Mouse (Mus musculus) CH12.LX (cell line): Measurements from ENCODE around the gene Recql5. TPM values are rescaled to one million over a fixed set of nuclear protein-coding genes. Genes with fewer than 3 reads are reported as not detected.

Experiments
- DNase-seq: peaks from one replicate; pipeline ENCODE4 v3.0.0-alpha.2; 2013; ENCODE audit errors: extremely low read depth
- H3K27ac ChIP-seq: 2 replicates; pipeline ENCODE4 v1.5.1; 2012; ENCODE audit warnings: low read depth, mild to moderate bottlenecking, control low read depth, moderate library complexity; ENCODE audit not compliant: insufficient read depth
- H3K27me3 ChIP-seq: replicated peaks from 2 replicates; pipeline ENCODE3; 2012; ENCODE audit warnings: inconsistent platforms
- H3K36me3 ChIP-seq, 2 experiments: replicated peaks in 1 of 2; 2 replicates each; pipeline versions ENCODE3 to v1.6.1; 2012; ENCODE audit warnings: inconsistent platforms in 1 of 2, low read length in 1 of 2, mild to moderate bottlenecking in 1 of 2, mixed read lengths in 1 of 2, moderate library complexity in 1 of 2; ENCODE audit not compliant: control insufficient read depth in 1 of 2, insufficient read depth in 1 of 2
- H3K4me1 ChIP-seq, 2 experiments: 2 replicates each; pipeline ENCODE4 v1.6.1; 2012; ENCODE audit warnings: inconsistent platforms in 1 of 2, moderate library complexity in 1 of 2; ENCODE audit not compliant: insufficient read depth in 2 of 2, control insufficient read depth in 1 of 2
- H3K4me2 ChIP-seq: 2 replicates; pipeline ENCODE4 v1.6.1; 2012; ENCODE audit warnings: low read depth, mild to moderate bottlenecking, control low read depth; ENCODE audit not compliant: poor library complexity, insufficient read depth, severe bottlenecking
- H3K4me3 ChIP-seq, 3 experiments: fragments of 150-350 bp in 1 of 3; sonication (generic) in 1 of 3; replicated peaks in 1 of 3; 2 replicates each; pipeline versions ENCODE3 to v1.5.1; 2011 to 2012; ENCODE audit warnings: low read depth in 2 of 3, low read length in 2 of 3, mild to moderate bottlenecking in 2 of 3, moderate library complexity in 2 of 3, control low read depth in 1 of 3, improper control_type of control experiment in 1 of 3, inconsistent platforms in 1 of 3, mixed read lengths in 1 of 3; ENCODE audit not compliant: poor library complexity in 1 of 3
- H3K79me2 ChIP-seq: replicated peaks from 2 replicates; pipeline ENCODE4 v1.6.1; 2012; ENCODE audit warnings: mild to moderate bottlenecking, moderate library complexity; ENCODE audit not compliant: control insufficient read depth, poor library complexity, insufficient read depth, severe bottlenecking; ENCODE audit errors: extremely low read depth
- H3K9ac ChIP-seq: 2 replicates; pipeline ENCODE4 v1.6.1; 2012; ENCODE audit warnings: low read depth, mild to moderate bottlenecking, control low read depth, moderate library complexity; ENCODE audit not compliant: insufficient read depth
- H3K9me3 ChIP-seq: replicated peaks from 2 replicates; pipeline ENCODE3; 2012; ENCODE audit warnings: low read length, inconsistent platforms, mixed read lengths
- BHLHE40 ChIP-seq: IDR thresholded peaks from 2 replicates; pipeline ENCODE4 v1.6.1; 2011; ENCODE audit warnings: mild to moderate bottlenecking, low read depth, low read length, improper control_type of control experiment
- E2F4 ChIP-seq: IDR thresholded peaks from 2 replicates; pipeline ENCODE4 v1.6.1; 2011; ENCODE audit warnings: low read depth, low read length, improper control_type of control experiment; ENCODE audit not compliant: insufficient replicate concordance
- ETS1 ChIP-seq: conservative IDR thresholded peaks from 2 replicates; pipeline ENCODE4 v1.6.1; 2012; ENCODE audit warnings: low read depth, mild to moderate bottlenecking, inconsistent platforms, low read length, improper control_type of control experiment, moderate library complexity
- GABPA ChIP-seq: IDR thresholded peaks from 2 replicates; pipeline ENCODE4 v1.6.1; 2012; ENCODE audit warnings: low read depth, low read length, improper control_type of control experiment, inconsistent platforms; ENCODE audit not compliant: insufficient replicate concordance
- JUN ChIP-seq: IDR thresholded peaks from 2 replicates; pipeline ENCODE4 v1.6.1; 2011; ENCODE audit warnings: low read depth, mild to moderate bottlenecking, low read length, improper control_type of control experiment, moderate library complexity; ENCODE audit not compliant: insufficient read depth
- KAT2A ChIP-seq: IDR thresholded peaks from 2 replicates; pipeline ENCODE4 v1.6.1; 2012; ENCODE audit warnings: low read length, improper control_type of control experiment, inconsistent platforms; ENCODE audit not compliant: insufficient replicate concordance
- MEF2A ChIP-seq: IDR thresholded peaks from 2 replicates; pipeline ENCODE4 v1.6.1; 2014; ENCODE audit warnings: low read depth, mild to moderate bottlenecking, inconsistent platforms, low read length, improper control_type of control experiment, borderline replicate concordance
- NRF1 ChIP-seq: IDR thresholded peaks from 2 replicates; pipeline ENCODE4 v1.6.1; 2014; ENCODE audit warnings: low read depth, mild to moderate bottlenecking, inconsistent platforms, low read length, improper control_type of control experiment, moderate library complexity
- PAX5 ChIP-seq: IDR thresholded peaks from 2 replicates; pipeline ENCODE4 v1.6.1; 2012; ENCODE audit warnings: low read length, inconsistent platforms, mixed read lengths
- POLR2A ChIP-seq: IDR thresholded peaks from 2 replicates; pipeline ENCODE4 v1.6.1; 2011; ENCODE audit warnings: low read depth, mild to moderate bottlenecking, improper control_type of control experiment, low read length
- POLR2AphosphoS2 ChIP-seq: IDR thresholded peaks from 2 replicates; pipeline ENCODE4 v1.6.1; 2011; ENCODE audit warnings: low read depth, low read length, improper control_type of control experiment
- SIN3A ChIP-seq: IDR thresholded peaks from 2 replicates; pipeline ENCODE4 v1.6.1; 2012; ENCODE audit warnings: low read length, improper control_type of control experiment, inconsistent platforms
- TBP ChIP-seq: conservative IDR thresholded peaks from 2 replicates; pipeline ENCODE4 v1.6.1; 2011; ENCODE audit warnings: low read depth, low read length, improper control_type of control experiment
- USF1 ChIP-seq: IDR thresholded peaks from 2 replicates; pipeline ENCODE4 v1.6.1; 2014; ENCODE audit warnings: low read depth, mild to moderate bottlenecking, inconsistent platforms, low read length, improper control_type of control experiment
- USF2 ChIP-seq: conservative IDR thresholded peaks from 2 replicates; pipeline ENCODE4 v1.6.1; 2011; ENCODE audit warnings: low read depth, low read length, improper control_type of control experiment
- ZC3H11A ChIP-seq: IDR thresholded peaks from 2 replicates; pipeline ENCODE4 v1.6.1; 2012; ENCODE audit warnings: low read depth, mild to moderate bottlenecking, inconsistent platforms, low read length, improper control_type of control experiment
- ZKSCAN1 ChIP-seq: IDR thresholded peaks from 2 replicates; pipeline ENCODE4 v1.6.1; 2012; ENCODE audit warnings: low read depth, inconsistent platforms, low read length, improper control_type of control experiment, borderline replicate concordance
- ZMIZ1 ChIP-seq: IDR thresholded peaks from 2 replicates; pipeline ENCODE4 v1.6.1; 2012; ENCODE audit warnings: low read depth, mild to moderate bottlenecking, inconsistent platforms, low read length, improper control_type of control experiment
- dilution Hi-C: fragments of 300-500 bp; cut with MboI; formaldehyde crosslinking; loops from 2 replicates; pipeline ENCODE4 v1.14.3; 2020; ENCODE audit warnings: low sequenced_read_pairs; ENCODE audit not compliant: extremely low pct_unique_long_range_greater_than_20kb, extremely low pct_ligation_motif_present
- in situ Hi-C: fragments of 300-500 bp; cut with MboI; formaldehyde crosslinking; loops from 3 replicates; pipeline ENCODE4 v1.14.3; 2019; ENCODE audit warnings: low sequenced_read_pairs, low pct_ligation_motif_present, low pct_unique_long_range_greater_than_20kb, mixed read lengths
- polyA plus RNA-seq: library from polyadenylated mRNA; unstranded; fragments of >175 nt; gene quantifications from 2 replicates; pipeline ENCODE4 v1.2.1, GENCODE M21; 2012; ENCODE audit warnings: low read depth; ENCODE audit not compliant: insufficient read length
- total RNA-seq, 2 experiments: library from RNA; depleted of rRNA; stranded (reverse); fragments of 300-350 nt in 1 of 2; fragments of >200 nt in 1 of 2; gene quantifications; 2 replicates each; pipeline ENCODE4 v1.2.3; 2012 to 2014

The Recql5 gene
- total and polyA plus RNA-seq, 3 experiments: 21.8 to 43.3 (median 31.0) TPM

DNA sequence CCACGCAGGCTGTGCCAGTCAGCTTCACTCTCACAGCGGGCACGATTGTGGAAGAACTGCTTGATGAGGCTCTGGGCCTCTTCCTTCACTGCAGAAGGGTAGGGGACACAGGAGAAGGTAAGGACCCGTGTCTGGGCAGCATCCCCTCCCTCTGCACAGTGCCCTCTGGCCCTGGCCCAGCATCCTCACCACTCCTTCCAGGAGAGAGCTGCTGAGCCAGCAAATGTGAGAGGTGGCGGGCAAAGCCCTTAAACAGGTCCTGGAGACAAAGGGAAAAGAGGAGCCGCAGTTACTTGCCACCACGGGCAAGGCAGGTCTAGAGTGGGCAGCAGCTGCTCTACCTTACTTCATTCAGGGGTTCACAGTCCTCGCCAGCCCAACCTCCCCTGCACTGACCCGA, 40.2 kb downstream of the Recql5 start:
- Histone ChIP-seq H3K9me3 (no peaks in the 10 kb centered on the region), H3K4me3 (no peak overlapping the region), H3K27ac (no peak overlapping the region), H3K27me3 (no peaks in the 10 kb centered on the region), H3K79me2 (no peaks in the 10 kb centered on the region), H3K36me3 (peaks cover 59 to 88% of the 10 kb centered on the region in 2 experiments), H3K4me2 (no peak overlapping the region), H3K4me1 (peaks cover 0 to 9% of the 10 kb centered on the region in 2 experiments; a peak in 3 of 4 replicates), H3K9ac (no peak overlapping the region)
- in situ Hi-C loops (no loop called here), dilution Hi-C loops (no loop called here)
- no peak for DNase-seq
- TF ChIP-seq PAX5: no peak
- TF ChIP-seq ZMIZ1: no peak
- no peak for TF ChIP-seq JUN
- TF ChIP-seq SIN3A: no peak
- TF ChIP-seq BHLHE40: no peak
- no peak for TF ChIP-seq USF2
- TF ChIP-seq KAT2A: no peak

DNA sequence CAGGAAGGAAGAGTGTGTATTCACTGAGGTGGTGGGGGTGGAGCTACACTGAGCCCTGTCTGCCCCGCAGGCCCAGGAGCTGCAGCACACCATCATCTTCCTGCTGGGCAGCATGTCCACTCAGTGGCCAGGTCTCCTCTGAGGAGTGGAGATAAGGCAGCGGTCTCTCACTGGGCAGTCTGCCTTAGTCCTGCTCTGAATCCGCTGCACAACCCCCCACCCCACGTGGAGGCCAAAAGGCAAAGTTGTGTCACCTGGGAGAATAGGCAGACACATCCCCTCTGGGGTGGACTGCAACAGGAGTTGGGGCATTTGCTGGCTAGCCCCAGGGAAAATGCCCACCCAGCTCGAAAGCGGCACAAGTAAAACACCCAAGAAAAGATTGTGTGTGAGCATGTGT, 41.1 kb downstream of the Recql5 start:
- H3K4me1 ChIP-seq: peaks cover 0 to 4% of the 10 kb centered on the region in 2 experiments; a peak in 2 of 4 replicates
- H3K4me2 ChIP-seq: no peak overlapping the region
- no peak overlapping the region for H3K9ac ChIP-seq
- DNase-seq: no peak
- in situ Hi-C loops: no loop called here
- no peak overlapping the region for H3K27ac ChIP-seq
- TF ChIP-seq E2F4: no peak
- TF ChIP-seq GABPA: no peak
- no peak for TF ChIP-seq BHLHE40
- TF ChIP-seq POLR2A: no peak
- no peak for TF ChIP-seq USF1
- TF ChIP-seq ETS1: no peak
- TF ChIP-seq KAT2A: no peak
- no peak for TF ChIP-seq TBP
- TF ChIP-seq PAX5: no peak
- peaks cover 54 to 79% of the 10 kb centered on the region in 2 experiments for H3K36me3 ChIP-seq
- H3K79me2 ChIP-seq: no peaks in the 10 kb centered on the region
- no peak overlapping the region for H3K4me3 ChIP-seq
- no peaks in the 10 kb centered on the region for H3K9me3 ChIP-seq
- H3K27me3 ChIP-seq: no peaks in the 10 kb centered on the region
- dilution Hi-C loops: no loop called here

DNA sequence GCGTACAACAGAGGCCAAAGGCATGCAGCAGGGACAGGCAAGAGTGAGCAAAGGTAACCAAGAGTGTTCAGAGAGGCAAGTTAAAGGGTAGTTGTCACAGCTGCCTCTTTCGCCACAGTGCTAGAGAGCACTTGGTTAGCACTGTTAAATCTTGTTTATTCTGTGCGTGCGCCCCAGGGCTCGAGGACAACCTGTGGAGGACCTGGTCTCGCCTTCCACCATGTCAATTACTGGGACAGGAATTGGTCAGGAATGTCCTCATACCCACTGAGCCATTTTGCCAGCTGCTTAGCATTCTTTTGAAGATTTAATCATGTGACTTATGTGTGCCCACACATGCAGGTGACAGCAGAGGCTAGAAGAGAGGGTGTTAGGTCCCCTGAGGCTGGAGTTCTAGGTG, 44.1 kb downstream of the Recql5 start:
- dilution Hi-C loops: no loop called here

More for the DNA sequence above, 44.1 kb downstream of the Recql5 start:
- peaks cover 25 to 49% of the 10 kb centered on the region in 2 experiments for H3K36me3 ChIP-seq
- TF ChIP-seq KAT2A (no peak), NRF1 (no peak), BHLHE40 (no peak), USF1 (no peak), ZC3H11A (no peak), ETS1 (no peak), MEF2A (no peak), POLR2AphosphoS2 (no peak), USF2 (no peak), ZMIZ1 (no peak), ZKSCAN1 (no peak), E2F4 (no peak)
- no peak overlapping the region for H3K27ac ChIP-seq
- H3K9me3 ChIP-seq: no peaks in the 10 kb centered on the region
- H3K79me2 ChIP-seq: no peaks in the 10 kb centered on the region
- no peak overlapping the region for H3K4me3 ChIP-seq
- peaks cover 0 to 9% of the 10 kb centered on the region in 2 experiments; a peak in 2 of 4 replicates for H3K4me1 ChIP-seq
- in situ Hi-C loops: no loop called here
- H3K4me2 ChIP-seq: no peak overlapping the region
- H3K27me3 ChIP-seq: peaks cover 2% of the 10 kb centered on the region
- H3K9ac ChIP-seq: no peak overlapping the region
- no peak for DNase-seq
